Mouse (Mus musculus): ENCODE measurements around the gene Pfdn4.
"Not testable (repeated sequence)": the region's sequence is repeated elsewhere in the genome, so short reads cannot be mapped to it uniquely, and the experiment has no call there.

Pfdn4 gene

DNA sequence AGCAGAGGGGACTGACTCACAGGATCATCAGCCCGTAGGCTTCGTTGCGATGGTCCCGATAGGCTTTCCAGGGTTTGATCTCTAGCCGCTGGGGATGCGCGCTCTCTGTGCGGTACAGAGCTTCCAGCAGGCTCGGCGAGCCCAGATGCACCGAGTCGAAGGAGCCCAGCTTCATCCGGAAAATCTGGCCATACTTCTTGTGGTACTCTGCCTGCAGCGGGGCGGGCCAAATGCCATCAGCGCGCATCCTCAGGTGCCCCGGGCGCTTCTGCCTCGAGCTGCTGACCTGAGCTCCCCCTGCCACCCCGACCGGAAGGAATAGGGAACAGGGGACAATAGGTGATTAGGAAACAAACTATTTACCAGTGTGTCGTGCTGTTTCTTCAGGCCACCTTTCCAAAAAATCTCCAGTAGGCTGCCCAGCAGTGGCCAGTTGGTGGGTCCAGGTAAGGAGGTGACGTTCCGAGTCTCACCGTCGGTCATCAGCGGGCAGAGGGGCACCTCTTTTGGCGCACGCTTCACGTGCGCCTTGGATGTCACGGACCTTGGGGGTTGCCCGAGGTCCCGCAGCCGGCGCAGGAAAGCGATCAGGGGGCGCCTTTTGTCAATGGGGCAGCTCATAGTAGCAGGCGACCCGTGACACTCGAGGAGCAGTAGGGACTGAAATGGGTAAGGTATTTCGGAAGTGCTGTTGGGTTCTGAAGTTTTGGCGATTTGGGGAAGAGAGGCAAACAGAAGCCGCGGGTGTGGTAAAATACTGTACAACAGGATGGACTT, at the start of gene Pfdn4:
TSS of gene Pfdn4 (plus strand) at position 275 of the 777 bp plus-strand sequence.
- no peak for DNase-seq (ENCODE audit: low spot score)

- no peak for DNase-seq (ENCODE audit: low spot score)
Measured at GRCm38 (mm10) chr2:170446843-170447383, 49.3 kb upstream of the Pfdn4 start.

GRCm38 (mm10) chr2:170447651-170448050, 48.6 kb upstream of the Pfdn4 start:
- no peak for DNase-seq (ENCODE audit: low spot score)

- peak; percentile 80 for DNase-seq (ENCODE audit: low spot score)
Measured at GRCm38 (mm10) chr2:170450933-170451332, 45.3 kb upstream of the Pfdn4 start.

DNA sequence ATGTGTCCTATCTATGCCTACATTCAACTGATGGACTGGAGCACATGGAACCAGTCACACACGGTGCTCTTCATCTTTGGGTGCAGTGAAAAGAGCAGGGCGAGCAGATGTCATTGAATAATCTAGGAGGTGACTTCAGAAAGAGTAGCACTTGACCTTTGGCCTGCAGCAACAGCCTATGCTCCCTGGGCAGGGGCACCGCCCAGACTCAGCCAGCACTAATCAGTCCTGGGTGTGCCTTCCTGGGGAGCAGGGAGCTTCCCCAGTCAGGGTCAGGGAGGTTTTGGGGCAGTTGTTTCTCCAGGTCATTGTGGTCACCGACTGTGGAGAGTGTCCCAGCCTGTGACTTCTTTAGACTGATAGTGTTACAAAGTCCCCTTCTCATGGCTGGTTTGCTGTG, 42.4 kb upstream of the Pfdn4 start:
- DNase-seq (ENCODE audit: low spot score) = not testable (repeated sequence)

- DNase-seq (ENCODE audit: low spot score) = peak; percentile 83
Measured at GRCm38 (mm10) chr2:170459183-170459582, 37.0 kb upstream of the Pfdn4 start.

- DNase-seq (ENCODE audit: low spot score) = peak; percentile 91
Measured at GRCm38 (mm10) chr2:170459805-170460204, 36.4 kb upstream of the Pfdn4 start.

DNA sequence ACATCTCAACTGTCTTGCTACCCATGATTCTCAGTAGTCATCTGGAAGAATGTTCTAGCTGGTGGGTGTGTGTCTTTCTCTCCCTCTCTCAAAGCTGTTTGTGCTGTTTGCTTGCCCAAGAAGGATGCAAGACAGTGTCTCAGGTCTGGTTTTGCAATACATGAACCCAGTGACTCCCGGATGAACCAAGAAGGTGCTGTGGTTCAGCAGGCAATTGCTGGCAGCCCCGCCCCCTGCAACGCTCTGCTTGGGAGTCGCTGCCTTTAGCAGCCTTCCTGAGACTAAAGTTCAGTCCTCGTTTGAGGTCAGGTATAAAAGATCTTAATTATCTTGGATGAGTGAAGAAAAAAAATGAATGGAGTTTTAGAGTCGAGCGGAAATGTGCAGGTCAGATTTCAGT, 34.6 kb upstream of the Pfdn4 start:
- peak; percentile 84 for DNase-seq (ENCODE audit: low spot score)

GRCm38 (mm10) chr2:170464817-170465216, 31.4 kb upstream of the Pfdn4 start:
- DNase-seq (ENCODE audit: low spot score) = peak; percentile 60

GRCm38 (mm10) chr2:170468009-170468408, 28.2 kb upstream of the Pfdn4 start:
- DNase-seq (ENCODE audit: low spot score) = no peak

GRCm38 (mm10) chr2:170469616-170470308, 26.5 kb upstream of the Pfdn4 start:
- DNase-seq (ENCODE audit: low spot score) = peak; percentile 77

GRCm38 (mm10) chr2:170470591-170470990, 25.6 kb upstream of the Pfdn4 start:
- DNase-seq (ENCODE audit: low spot score) = no peak

DNA sequence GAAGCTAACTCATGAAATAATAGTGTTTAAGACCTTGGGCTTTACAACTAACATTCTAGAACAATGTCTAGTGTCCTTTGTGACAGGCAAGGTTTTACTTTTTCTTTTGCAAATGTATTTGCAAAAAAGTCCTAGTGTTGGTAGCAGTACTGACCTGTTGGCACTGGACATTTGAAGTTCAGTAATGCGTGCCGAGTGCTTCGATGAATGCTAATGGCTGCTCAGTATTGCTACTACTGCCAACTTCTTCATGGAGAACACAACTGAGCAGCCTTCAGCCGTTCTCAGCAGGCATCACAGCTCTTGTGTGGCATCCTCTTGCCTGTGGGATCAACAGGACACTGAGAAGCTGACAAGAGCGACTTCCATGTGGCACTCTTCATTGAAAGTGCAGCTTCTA, 22.1 kb upstream of the Pfdn4 start:
- no peak for DNase-seq (ENCODE audit: low spot score)

- no peak for DNase-seq (ENCODE audit: low spot score)
Measured at GRCm38 (mm10) chr2:170475164-170475563, 21.1 kb upstream of the Pfdn4 start.

- DNase-seq (ENCODE audit: low spot score) = no peak
Measured at GRCm38 (mm10) chr2:170476215-170476614, 20.0 kb upstream of the Pfdn4 start.

- no peak for DNase-seq (ENCODE audit: low spot score)
Measured at GRCm38 (mm10) chr2:170476643-170477042, 19.6 kb upstream of the Pfdn4 start.

DNA sequence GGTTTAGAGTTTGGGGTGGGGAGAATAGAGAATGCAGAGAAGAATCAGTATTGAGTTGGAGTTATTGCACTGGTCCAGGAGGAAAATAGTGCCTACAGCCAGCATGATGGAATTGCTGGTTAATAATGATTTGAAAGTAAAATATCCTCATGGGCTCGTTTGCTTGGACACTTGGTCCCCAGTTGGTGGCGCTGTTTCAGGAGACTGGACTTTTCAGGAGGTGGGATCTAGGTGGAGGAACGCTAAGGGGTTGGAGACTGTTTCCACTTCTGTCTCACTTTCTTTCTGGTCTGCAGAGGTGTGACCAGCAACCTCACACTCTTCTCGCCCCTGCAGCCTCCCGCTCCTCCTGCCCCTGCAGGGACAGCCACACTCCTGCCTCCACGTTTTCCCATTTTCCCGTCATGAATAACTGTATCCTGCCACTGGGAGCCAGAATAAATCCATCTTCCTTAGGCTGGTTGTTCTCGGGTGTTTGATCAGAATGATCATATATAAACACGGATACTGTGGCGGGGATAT, 14.1 kb upstream of the Pfdn4 start:
- DNase-seq (ENCODE audit: low spot score) = no peak

- no peak for DNase-seq (ENCODE audit: low spot score)
Measured at GRCm38 (mm10) chr2:170483914-170484313, 12.3 kb upstream of the Pfdn4 start.

GRCm38 (mm10) chr2:170487202-170487601, 9.0 kb upstream of the Pfdn4 start:
- no peak for DNase-seq (ENCODE audit: low spot score)

- DNase-seq (ENCODE audit: low spot score) = no peak
Measured at GRCm38 (mm10) chr2:170487890-170488502, 8.2 kb upstream of the Pfdn4 start.

DNA sequence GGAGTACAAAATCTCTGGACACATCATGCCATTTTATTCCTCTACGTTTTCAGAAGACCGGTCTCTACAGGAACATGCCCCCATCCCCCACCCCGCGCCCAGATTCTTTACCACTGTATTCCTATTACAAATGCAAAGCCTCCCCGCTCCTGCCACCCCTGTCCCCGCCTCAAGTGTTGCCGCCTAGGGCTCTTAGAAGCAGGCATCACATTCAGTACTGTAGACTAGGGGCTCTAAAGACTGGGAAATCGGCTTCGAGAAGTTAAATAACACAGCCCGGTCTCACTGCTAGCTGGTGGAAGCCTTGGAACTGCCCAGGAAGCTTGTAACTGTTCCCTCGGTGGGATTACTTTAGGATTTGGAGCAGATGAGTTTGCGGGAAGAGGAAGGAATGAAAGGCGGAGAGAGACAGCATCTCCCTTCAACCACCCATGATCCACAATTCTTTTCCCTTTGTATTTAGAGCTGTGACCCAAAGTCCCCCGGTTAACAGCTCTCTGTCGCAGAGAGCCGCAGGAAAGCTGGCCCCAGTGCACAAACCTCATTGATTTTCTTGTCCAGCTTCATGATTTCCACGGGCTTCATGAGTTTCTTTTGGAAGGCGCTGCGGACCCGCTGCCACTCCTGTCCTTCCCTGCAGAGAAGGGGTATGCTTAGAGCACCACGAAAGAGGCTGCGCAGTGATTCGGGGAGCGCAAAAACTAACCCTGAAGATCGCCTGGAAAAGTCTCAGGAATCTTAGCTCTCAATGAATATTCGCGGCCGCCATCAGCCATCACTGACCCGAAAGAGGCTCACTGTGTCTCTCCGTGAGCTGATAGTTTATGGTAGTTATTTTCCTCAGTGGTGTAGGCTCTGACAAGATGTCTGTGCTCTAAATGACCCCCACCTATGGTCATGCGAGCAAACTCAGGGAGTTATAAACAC, 1.2 kb upstream of the Pfdn4 start:
- no peak for DNase-seq (ENCODE audit: low spot score)
